Mouse (Mus musculus) midbrain, embryonic 14.5 days (tissue): ENCODE results near the gene Slc6a6. TPM values are rescaled to one million over a fixed set of nuclear protein-coding genes. Genes with fewer than 3 reads are reported as not detected.

Experiments
- ATAC-seq: fragments of 200-750 bp; cut with Nextera tagmentation; 2 replicates; pipeline ENCODE4 v1.8.0; 2017; ENCODE audit warnings: moderate number of reproducible peaks, moderate library complexity; ENCODE audit not compliant: low FRiP score, low TSS enrichment
- DNase-seq: peaks from one replicate; pipeline ENCODE4 v3.0.0-alpha.2; 2015
- H3K27ac ChIP-seq: fragments of 300-500 bp; sonication (generic); replicated peaks from 2 replicates; pipeline ENCODE4 v1.5.1; 2014; ENCODE audit warnings: mild to moderate bottlenecking, low read depth, low read length, moderate library complexity
- H3K27me3 ChIP-seq: fragments of 300-500 bp; sonication (generic); 2 replicates; pipeline ENCODE4 v1.6.1; 2014; ENCODE audit warnings: low read length, control low read depth, mixed read lengths; ENCODE audit not compliant: control insufficient read depth, insufficient read depth
- H3K36me3 ChIP-seq: fragments of 300-500 bp; sonication (generic); 2 replicates; pipeline ENCODE4 v1.6.1; 2014; ENCODE audit warnings: low read length, control low read depth; ENCODE audit not compliant: control insufficient read depth, insufficient read depth
- H3K4me1 ChIP-seq: fragments of 300-500 bp; sonication (generic); 2 replicates; pipeline ENCODE4 v1.6.1; 2014; ENCODE audit warnings: mild to moderate bottlenecking, antibody characterized with exemption, low read length, control low read depth; ENCODE audit not compliant: control insufficient read depth, insufficient read depth
- H3K4me2 ChIP-seq: fragments of 300-500 bp; sonication (generic); 2 replicates; pipeline ENCODE4 v1.6.1; 2014; ENCODE audit warnings: mild to moderate bottlenecking, low read length, moderate library complexity
- H3K4me3 ChIP-seq: fragments of 300-500 bp; sonication (generic); replicated peaks from 2 replicates; pipeline ENCODE4 v1.5.1; 2014; ENCODE audit warnings: low read depth, low read length
- H3K9ac ChIP-seq: fragments of 300-500 bp; sonication (generic); replicated peaks from 2 replicates; pipeline ENCODE4 v1.6.1; 2014; ENCODE audit warnings: mild to moderate bottlenecking, low read length, moderate library complexity
- H3K9me3 ChIP-seq: fragments of 300-500 bp; sonication (generic); 2 replicates; pipeline ENCODE4 v1.6.1; 2016; ENCODE audit warnings: low read length, control low read depth, mixed read lengths; ENCODE audit not compliant: control insufficient read depth
- WGBS: fragments of 180-500 bp; shearing (Covaris S2); extraction: QIAGEN DNeasy Blood & Tissue Kit; methylation state at CpG from one replicate; pipeline ENCODE4 v1.1.7; 2014; 5-methylcytosine and 5-hydroxymethylcytosine counted together
- polyA plus RNA-seq: library from polyadenylated mRNA; unstranded; fragments of >200 nt; fragmentation: Nextera tagmentation; extraction: Ambion mirVana; gene quantifications from 2 replicates; pipeline ENCODE4 v1.2.1, GENCODE M21; 2014

Gene Slc6a6
- polyA plus RNA-seq, 1 experiment from 2014 or later, result 94.3 TPM

GRCm38 (mm10) chr6:91736471-91736870, 52.6 kb downstream of the Slc6a6 start:
- H3K4me3 ChIP-seq, result no peak overlapping the region
- H3K9me3 ChIP-seq, result no peaks in the 10 kb centered on the region
- 70% methylated on average over 5 of the region's 5 CpGs for WGBS
- H3K27ac ChIP-seq, result no peak overlapping the region
- H3K27me3 ChIP-seq, result no peaks in the 10 kb centered on the region
- no peaks in the 10 kb centered on the region for H3K4me1 ChIP-seq
- ATAC-seq, result no peak
- H3K36me3 ChIP-seq, result peaks cover 85% of the 10 kb centered on the region
- H3K4me2 ChIP-seq, result no peak overlapping the region
- DNase-seq, result no peak
- H3K9ac ChIP-seq, result no peak overlapping the region

DNA sequence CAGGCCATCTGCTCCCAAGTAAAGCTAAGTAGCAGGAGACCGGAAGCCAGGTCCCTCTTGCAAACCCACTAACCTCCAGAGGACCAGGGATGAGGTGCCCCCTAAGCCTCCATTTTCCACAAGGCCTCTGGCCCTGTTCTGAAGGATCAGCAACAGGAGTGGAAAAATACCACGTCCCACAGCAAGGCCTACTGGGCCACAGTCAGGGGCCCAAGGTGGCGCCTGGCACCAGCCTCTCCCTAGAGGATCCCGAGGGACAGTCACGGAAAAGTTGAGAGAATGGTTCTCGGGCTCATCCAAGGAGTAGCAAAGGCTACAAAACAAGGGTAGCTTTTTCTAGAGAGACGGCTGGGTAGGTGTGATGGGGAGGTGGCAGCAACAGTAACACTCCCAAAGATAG, 53.6 kb downstream of the Slc6a6 start:
- H3K4me2 ChIP-seq, result no peak overlapping the region
- no peak overlapping the region for H3K4me3 ChIP-seq
- H3K4me1 ChIP-seq, result no peaks in the 10 kb centered on the region
- DNase-seq (no peak), ATAC-seq (no peak)
- H3K9ac ChIP-seq, result no peak overlapping the region
- H3K27ac ChIP-seq, result no peak overlapping the region
- WGBS, result 87% methylated on average over 7 of the region's 7 CpGs
- H3K36me3 ChIP-seq, result peaks cover 91% of the 10 kb centered on the region
- no peaks in the 10 kb centered on the region for H3K9me3 ChIP-seq
- H3K27me3 ChIP-seq, result no peaks in the 10 kb centered on the region

DNA sequence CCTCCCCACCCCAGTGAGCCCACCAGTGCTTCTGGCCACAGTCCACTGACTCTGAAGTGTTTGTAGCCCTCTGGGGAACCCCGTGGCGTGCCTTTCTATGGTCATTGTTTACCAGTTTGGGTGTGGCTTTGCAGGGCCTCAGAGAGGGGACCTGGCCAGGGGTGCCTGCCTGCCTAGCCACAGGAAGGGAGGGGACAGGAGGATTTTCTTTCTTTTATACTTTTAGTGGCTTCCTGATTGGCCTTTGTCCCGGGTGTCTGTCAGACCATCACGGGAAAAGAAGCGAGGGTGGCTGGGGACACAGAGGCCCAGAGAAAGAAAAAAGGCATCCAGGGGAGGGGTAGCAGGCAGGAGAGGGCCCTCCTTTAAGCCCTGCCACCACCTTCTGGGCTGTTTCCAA, 54.2 kb downstream of the Slc6a6 start:
- no peak for ATAC-seq
- no peak overlapping the region for H3K4me3 ChIP-seq
- H3K27ac ChIP-seq, result no peak overlapping the region
- DNase-seq, result no peak
- no peaks in the 10 kb centered on the region for H3K27me3 ChIP-seq
- 13% methylated on average over 5 of the region's 5 CpGs for WGBS
- no peaks in the 10 kb centered on the region for H3K4me1 ChIP-seq
- no peak overlapping the region for H3K4me2 ChIP-seq
- no peak overlapping the region for H3K9ac ChIP-seq
- H3K9me3 ChIP-seq, result no peaks in the 10 kb centered on the region
- H3K36me3 ChIP-seq, result peaks cover 91% of the 10 kb centered on the region

GRCm38 (mm10) chr6:91741046-91741445, 57.2 kb downstream of the Slc6a6 start:
- WGBS, result 69% methylated on average over 11 of the region's 11 CpGs
- Histone ChIP-seq H3K4me2 (no peak overlapping the region), H3K9ac (no peak overlapping the region), H3K9me3 (no peaks in the 10 kb centered on the region), H3K4me3 (no peak overlapping the region), H3K4me1 (no peaks in the 10 kb centered on the region), H3K36me3 (peaks cover 93% of the 10 kb centered on the region), H3K27me3 (no peaks in the 10 kb centered on the region), H3K27ac (no peak overlapping the region)
- DNase-seq (peak; percentile 84), ATAC-seq (peak; percentile 57; the same call in 1 of the 2 replicates)

- ATAC-seq (no peak), DNase-seq (no peak)
- 87% methylated on average over 3 of the region's 3 CpGs for WGBS
- Histone ChIP-seq H3K4me3 (no peak overlapping the region), H3K27ac (no peak overlapping the region), H3K27me3 (no peaks in the 10 kb centered on the region), H3K36me3 (peaks cover 92% of the 10 kb centered on the region), H3K4me2 (no peak overlapping the region), H3K4me1 (no peaks in the 10 kb centered on the region), H3K9ac (no peak overlapping the region), H3K9me3 (no peaks in the 10 kb centered on the region)
Observed at GRCm38 (mm10) chr6:91742466-91742865, 58.6 kb downstream of the Slc6a6 start.

DNA sequence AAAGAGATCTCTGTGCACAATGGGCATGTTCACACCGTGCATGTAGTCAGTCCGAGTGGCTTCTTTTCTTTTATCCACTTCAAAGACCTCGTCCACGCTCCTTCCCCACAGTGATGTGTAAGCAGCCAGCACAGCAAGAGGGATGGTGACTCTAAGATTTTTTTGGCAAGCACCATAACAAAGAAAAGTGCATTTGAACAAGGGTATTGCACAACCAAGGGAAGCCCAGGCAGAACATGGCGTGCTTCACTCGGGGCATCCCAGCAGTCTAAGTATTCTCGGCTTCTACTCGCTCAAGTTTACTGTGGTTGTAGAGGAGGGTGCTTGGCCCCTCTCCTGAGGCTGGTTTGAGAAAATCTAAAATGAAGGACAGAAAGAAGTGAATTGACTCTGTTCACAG, 59.1 kb downstream of the Slc6a6 start:
- Histone ChIP-seq H3K4me2 (no peak overlapping the region), H3K27ac (no peak overlapping the region), H3K9ac (no peak overlapping the region), H3K27me3 (no peaks in the 10 kb centered on the region), H3K4me3 (no peak overlapping the region), H3K36me3 (peaks cover 91% of the 10 kb centered on the region), H3K9me3 (no peaks in the 10 kb centered on the region), H3K4me1 (no peaks in the 10 kb centered on the region)
- ATAC-seq (no peak), DNase-seq (no peak)
- WGBS, result 83% methylated on average over 8 of the region's 8 CpGs

GRCm38 (mm10) chr6:91743886-91744285, 60.0 kb downstream of the Slc6a6 start:
- no peak for ATAC-seq
- 72% methylated on average over 4 of the region's 4 CpGs for WGBS
- Histone ChIP-seq H3K4me2 (no peak overlapping the region), H3K4me3 (no peak overlapping the region), H3K27ac (no peak overlapping the region), H3K9ac (no peak overlapping the region), H3K27me3 (no peaks in the 10 kb centered on the region), H3K9me3 (no peaks in the 10 kb centered on the region), H3K36me3 (peaks cover 92% of the 10 kb centered on the region), H3K4me1 (no peaks in the 10 kb centered on the region)
- DNase-seq, result no peak

DNA sequence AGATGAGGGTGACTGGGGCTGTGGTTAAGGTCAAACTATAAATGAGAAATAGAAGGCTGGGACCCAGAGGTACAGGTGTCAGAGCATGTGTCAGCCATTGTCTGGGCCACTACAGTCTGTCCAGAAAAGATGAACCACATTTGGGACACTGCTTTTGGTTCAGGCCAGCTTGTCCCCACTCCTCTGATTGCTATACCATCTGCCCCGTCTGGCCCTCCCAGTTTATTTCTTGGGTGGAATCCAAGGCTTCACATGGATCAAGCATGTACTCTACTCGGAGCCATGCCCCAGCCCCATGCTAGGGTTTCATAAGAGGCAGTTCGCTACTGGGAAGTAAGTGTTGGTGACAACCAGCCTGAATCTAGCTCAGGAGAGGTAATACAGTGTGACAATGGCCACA, 61.4 kb downstream of the Slc6a6 start:
- ATAC-seq (no peak), DNase-seq (no peak)
- WGBS, result 92% methylated on average over 3 of the region's 3 CpGs
- Histone ChIP-seq H3K4me2 (no peak overlapping the region), H3K27ac (no peak overlapping the region), H3K36me3 (peaks cover 89% of the 10 kb centered on the region), H3K4me1 (no peaks in the 10 kb centered on the region), H3K9ac (no peak overlapping the region), H3K9me3 (no peaks in the 10 kb centered on the region), H3K27me3 (no peaks in the 10 kb centered on the region), H3K4me3 (no peak overlapping the region)

- Histone ChIP-seq H3K4me1 (no peaks in the 10 kb centered on the region), H3K9ac (no peak overlapping the region), H3K27me3 (no peaks in the 10 kb centered on the region), H3K36me3 (peaks cover 89% of the 10 kb centered on the region), H3K4me2 (no peak overlapping the region), H3K27ac (no peak overlapping the region), H3K4me3 (no peak overlapping the region), H3K9me3 (no peaks in the 10 kb centered on the region)
- WGBS, result 84% methylated on average over 7 of the region's 7 CpGs
- no peak for DNase-seq
- no peak for ATAC-seq
Observed at GRCm38 (mm10) chr6:91745947-91746582, 62.2 kb downstream of the Slc6a6 start.
